Mouse (Mus musculus) kidney, adult 2 months (tissue): Measurements from ENCODE around the gene Fam155a.

Experiments used
- CTCF ChIP-seq: fragments of 200-500 bp; conservative IDR thresholded peaks from 2 replicates; pipeline ENCODE4 v1.5.1; 2011; ENCODE audit warnings: low read depth, mild to moderate bottlenecking, control low read depth, low read length, moderate library complexity, mixed read lengths; ENCODE audit not compliant: insufficient read depth, insufficient read length
- POLR2A ChIP-seq: fragments of 200-500 bp; IDR thresholded peaks from one replicate; pipeline ENCODE4 v1.6.1; 2011; ENCODE audit warnings: low read depth, low read length, control low read depth

- TF ChIP-seq POLR2A, result no peak
- TF ChIP-seq CTCF, result no peak
These were observed 24.8 kb upstream of the Fam155a start for GRCm38 (mm10) chr8:9795724-9796123.
